Mouse (Mus musculus): ENCODE measurements at regions not wholly inside any gene's neighbourhood (a gene's known extent, or its start where the extent isn't known, plus 50 kb on each side); places are given as distances from the start of the nearest gene placed in this dataset.
"Not testable (repeated sequence)": the region's sequence is repeated elsewhere in the genome, so short reads cannot be mapped to it uniquely, and the experiment has no call there.

GRCm38 (mm10) chr12:82080196-82080880 lies 88.8 kb upstream of the Sipa1l1 start:
- Histone ChIP-seq H3K36me3 (ENCODE audit: control insufficient read depth, insufficient read depth, low read length) (no peaks in the 10 kb centered on the region), H3K9me3 (ENCODE audit: control insufficient read depth, low read length) (no peaks in the 10 kb centered on the region), H3K9ac (ENCODE audit: low read depth, low read length) (no peak overlapping the region), H3K4me1 (ENCODE audit: control insufficient read depth, insufficient read depth, low read depth, low read length) (no peaks in the 10 kb centered on the region), H3K4me3 (ENCODE audit: low read length) (no peak overlapping the region), H3K27me3 (replicated peaks; ENCODE audit: control insufficient read depth, insufficient read depth, low read length) (no peaks in the 10 kb centered on the region), H3K4me2 (ENCODE audit: low read length) (no peak overlapping the region), H3K27ac (ENCODE audit: low read depth, low read length) (no peak overlapping the region)
- ATAC-seq = no peak
- 79% methylated on average over 6 of the region's 6 CpGs for WGBS

- H3K9ac ChIP-seq (ENCODE audit: low read depth, low read length); H3K4me1 ChIP-seq (ENCODE audit: control insufficient read depth, insufficient read depth, low read depth, low read length); H3K36me3 ChIP-seq (ENCODE audit: control insufficient read depth, insufficient read depth, low read length); ATAC-seq; H3K27me3 ChIP-seq (replicated peaks; ENCODE audit: control insufficient read depth, insufficient read depth, low read length); H3K4me3 ChIP-seq (ENCODE audit: low read length); H3K4me2 ChIP-seq (ENCODE audit: low read length); H3K27ac ChIP-seq (ENCODE audit: low read depth, low read length); H3K9me3 ChIP-seq (ENCODE audit: control insufficient read depth, low read length): not testable (repeated sequence)
- 94% methylated on average over 4 of the region's 4 CpGs for WGBS
Measured at GRCm38 (mm10) chr12:82082596-82082995, 86.5 kb upstream of the Sipa1l1 start.

GRCm38 (mm10) chr12:82085771-82086400 lies 83.2 kb upstream of the Sipa1l1 start:
- Histone ChIP-seq H3K27me3 (replicated peaks; ENCODE audit: control insufficient read depth, insufficient read depth, low read length) (no peaks in the 10 kb centered on the region), H3K27ac (ENCODE audit: low read depth, low read length) (no peak overlapping the region), H3K9me3 (ENCODE audit: control insufficient read depth, low read length) (no peaks in the 10 kb centered on the region), H3K9ac (ENCODE audit: low read depth, low read length) (no peak overlapping the region), H3K4me3 (ENCODE audit: low read length) (no peak overlapping the region), H3K4me1 (ENCODE audit: control insufficient read depth, insufficient read depth, low read depth, low read length) (no peaks in the 10 kb centered on the region), H3K36me3 (ENCODE audit: control insufficient read depth, insufficient read depth, low read length) (no peaks in the 10 kb centered on the region), H3K4me2 (ENCODE audit: low read length) (no peak overlapping the region)
- ATAC-seq = no peak
- WGBS = 51% methylated on average over 7 of the region's 7 CpGs

- ATAC-seq = no peak
- H3K4me3 ChIP-seq (ENCODE audit: low read length) = no peak overlapping the region
- H3K27ac ChIP-seq (ENCODE audit: low read depth, low read length) = no peak overlapping the region
Measured at GRCm38 (mm10) chr12:82086441-82086840, 82.7 kb upstream of the Sipa1l1 start.

GRCm38 (mm10) chr12:82089288-82089687 lies 79.8 kb upstream of the Sipa1l1 start:
- Histone ChIP-seq H3K9ac (ENCODE audit: low read depth, low read length) (no peak overlapping the region), H3K36me3 (ENCODE audit: control insufficient read depth, insufficient read depth, low read length) (no peaks in the 10 kb centered on the region), H3K27me3 (replicated peaks; ENCODE audit: control insufficient read depth, insufficient read depth, low read length) (no peaks in the 10 kb centered on the region), H3K4me2 (ENCODE audit: low read length) (no peak overlapping the region), H3K4me1 (ENCODE audit: control insufficient read depth, insufficient read depth, low read depth, low read length) (no peaks in the 10 kb centered on the region), H3K9me3 (ENCODE audit: control insufficient read depth, low read length) (no peaks in the 10 kb centered on the region), H3K4me3 (ENCODE audit: low read length) (no peak overlapping the region), H3K27ac (ENCODE audit: low read depth, low read length) (no peak overlapping the region)
- no peak for ATAC-seq
- 85% methylated on average over 6 of the region's 6 CpGs for WGBS

More at GRCm38 (mm10) chr12:82086441-82086840, 82.7 kb upstream of the Sipa1l1 start:
- H3K9ac ChIP-seq (ENCODE audit: low read depth, low read length) = no peak overlapping the region
- H3K4me2 ChIP-seq (ENCODE audit: low read length) = no peak overlapping the region
- no peaks in the 10 kb centered on the region for H3K36me3 ChIP-seq (ENCODE audit: control insufficient read depth, insufficient read depth, low read length)
- no peaks in the 10 kb centered on the region for H3K27me3 ChIP-seq (replicated peaks; ENCODE audit: control insufficient read depth, insufficient read depth, low read length)
- no peaks in the 10 kb centered on the region for H3K4me1 ChIP-seq (ENCODE audit: control insufficient read depth, insufficient read depth, low read depth, low read length)
- no peaks in the 10 kb centered on the region for H3K9me3 ChIP-seq (ENCODE audit: control insufficient read depth, low read length)

GRCm38 (mm10) chr12:82093317-82093716 lies 75.8 kb upstream of the Sipa1l1 start:
- Histone ChIP-seq H3K4me2 (ENCODE audit: low read length) (no peak overlapping the region), H3K27ac (ENCODE audit: low read depth, low read length) (no peak overlapping the region), H3K9me3 (ENCODE audit: control insufficient read depth, low read length) (no peaks in the 10 kb centered on the region), H3K36me3 (ENCODE audit: control insufficient read depth, insufficient read depth, low read length) (no peaks in the 10 kb centered on the region), H3K4me1 (ENCODE audit: control insufficient read depth, insufficient read depth, low read depth, low read length) (no peaks in the 10 kb centered on the region), H3K27me3 (replicated peaks; ENCODE audit: control insufficient read depth, insufficient read depth, low read length) (no peaks in the 10 kb centered on the region), H3K4me3 (ENCODE audit: low read length) (no peak overlapping the region), H3K9ac (ENCODE audit: low read depth, low read length) (no peak overlapping the region)
- WGBS = 36% methylated on average over 7 of the region's 7 CpGs
- peak; percentile 37; the same call in 1 of the 2 replicates for ATAC-seq

GRCm38 (mm10) chr12:82095396-82095795 lies 73.7 kb upstream of the Sipa1l1 start:
- 96% methylated on average over 1 of the region's 1 CpGs for WGBS

GRCm38 (mm10) chr12:82097126-82097525 lies 72.0 kb upstream of the Sipa1l1 start:
- no peak overlapping the region for H3K9ac ChIP-seq (ENCODE audit: low read depth, low read length)
- no peak for ATAC-seq
- WGBS = 84% methylated on average over 6 of the region's 6 CpGs
- H3K4me3 ChIP-seq (ENCODE audit: low read length) = no peak overlapping the region
- H3K4me2 ChIP-seq (ENCODE audit: low read length) = no peak overlapping the region
- no peaks in the 10 kb centered on the region for H3K27me3 ChIP-seq (replicated peaks; ENCODE audit: control insufficient read depth, insufficient read depth, low read length)
- H3K9me3 ChIP-seq (ENCODE audit: control insufficient read depth, low read length) = no peaks in the 10 kb centered on the region
- H3K27ac ChIP-seq (ENCODE audit: low read depth, low read length) = no peak overlapping the region
- H3K36me3 ChIP-seq (ENCODE audit: control insufficient read depth, insufficient read depth, low read length) = no peaks in the 10 kb centered on the region
- no peaks in the 10 kb centered on the region for H3K4me1 ChIP-seq (ENCODE audit: control insufficient read depth, insufficient read depth, low read depth, low read length)

More at GRCm38 (mm10) chr12:82095396-82095795, 73.7 kb upstream of the Sipa1l1 start:
- H3K4me3 ChIP-seq (ENCODE audit: low read length) = no peak overlapping the region
- no peak overlapping the region for H3K9ac ChIP-seq (ENCODE audit: low read depth, low read length)
- H3K27me3 ChIP-seq (replicated peaks; ENCODE audit: control insufficient read depth, insufficient read depth, low read length) = no peaks in the 10 kb centered on the region
- H3K9me3 ChIP-seq (ENCODE audit: control insufficient read depth, low read length) = no peaks in the 10 kb centered on the region
- H3K36me3 ChIP-seq (ENCODE audit: control insufficient read depth, insufficient read depth, low read length) = no peaks in the 10 kb centered on the region
- no peaks in the 10 kb centered on the region for H3K4me1 ChIP-seq (ENCODE audit: control insufficient read depth, insufficient read depth, low read depth, low read length)
- no peak overlapping the region for H3K27ac ChIP-seq (ENCODE audit: low read depth, low read length)
- H3K4me2 ChIP-seq (ENCODE audit: low read length) = no peak overlapping the region
- no peak for ATAC-seq

GRCm38 (mm10) chr12:82097620-82098019 lies 71.5 kb upstream of the Sipa1l1 start:
- no peaks in the 10 kb centered on the region for H3K27me3 ChIP-seq (replicated peaks; ENCODE audit: control insufficient read depth, insufficient read depth, low read length)
- H3K4me2 ChIP-seq (ENCODE audit: low read length) = no peak overlapping the region
- H3K9ac ChIP-seq (ENCODE audit: low read depth, low read length) = no peak overlapping the region
- H3K27ac ChIP-seq (ENCODE audit: low read depth, low read length) = no peak overlapping the region
- no peaks in the 10 kb centered on the region for H3K36me3 ChIP-seq (ENCODE audit: control insufficient read depth, insufficient read depth, low read length)
- H3K4me1 ChIP-seq (ENCODE audit: control insufficient read depth, insufficient read depth, low read depth, low read length) = no peaks in the 10 kb centered on the region
- H3K9me3 ChIP-seq (ENCODE audit: control insufficient read depth, low read length) = no peaks in the 10 kb centered on the region
- ATAC-seq = no peak
- H3K4me3 ChIP-seq (ENCODE audit: low read length) = no peak overlapping the region
- WGBS = 91% methylated on average over 4 of the region's 4 CpGs
